Mouse (Mus musculus): Measurements from ENCODE around the gene Astn2. TPM values are rescaled to one million over a fixed set of nuclear protein-coding genes. Genes with fewer than 3 reads are reported as not detected.

Gene Astn2
- polyA plus RNA-seq, 1 experiment from 2014 or later, result 0.77 TPM

- H3K9me3 ChIP-seq, result no peaks in the 10 kb centered on the region
- 92% methylated on average over 5 of the region's 5 CpGs for WGBS
These were observed 630.9 kb downstream of the Astn2 start for GRCm38 (mm10) chr4:65773368-65774010.

GRCm38 (mm10) chr4:65770952-65771351 is 633.5 kb downstream of the Astn2 start:
- WGBS, result 89% methylated on average over 4 of the region's 4 CpGs

More at GRCm38 (mm10) chr4:65773368-65774010, 630.9 kb downstream of the Astn2 start:
- Histone ChIP-seq H3K4me3 (no peak overlapping the region), H3K36me3 (no peaks in the 10 kb centered on the region), H3K4me1 (replicated peaks) (no peaks in the 10 kb centered on the region), H3K27me3 (ENCODE audit: insufficient read depth, poor library complexity, severe bottlenecking) (no peaks in the 10 kb centered on the region), H3K27ac (no peak overlapping the region)
- no peak for DNase-seq (ENCODE audit: low spot score)

GRCm38 (mm10) chr4:65767919-65768318 is 636.5 kb downstream of the Astn2 start:
- no peaks in the 10 kb centered on the region for H3K4me1 ChIP-seq (replicated peaks)
- no peak overlapping the region for H3K27ac ChIP-seq
- 75% methylated on average over 2 of the region's 2 CpGs for WGBS
- no peaks in the 10 kb centered on the region for H3K27me3 ChIP-seq (ENCODE audit: insufficient read depth, poor library complexity, severe bottlenecking)
- DNase-seq (ENCODE audit: low spot score), result no peak
- H3K4me3 ChIP-seq, result no peak overlapping the region
- no peaks in the 10 kb centered on the region for H3K9me3 ChIP-seq
- no peaks in the 10 kb centered on the region for H3K36me3 ChIP-seq

More at GRCm38 (mm10) chr4:65770952-65771351, 633.5 kb downstream of the Astn2 start:
- no peaks in the 10 kb centered on the region for H3K27me3 ChIP-seq (ENCODE audit: insufficient read depth, poor library complexity, severe bottlenecking)
- H3K36me3 ChIP-seq, result no peaks in the 10 kb centered on the region
- H3K4me3 ChIP-seq, result no peak overlapping the region
- no peak for DNase-seq (ENCODE audit: low spot score)
- H3K27ac ChIP-seq, result no peak overlapping the region
- no peaks in the 10 kb centered on the region for H3K4me1 ChIP-seq (replicated peaks)
- no peaks in the 10 kb centered on the region for H3K9me3 ChIP-seq

- DNase-seq (ENCODE audit: low spot score), result no peak
- H3K4me1 ChIP-seq (replicated peaks), result no peaks in the 10 kb centered on the region
- no peaks in the 10 kb centered on the region for H3K36me3 ChIP-seq
- H3K27me3 ChIP-seq (ENCODE audit: insufficient read depth, poor library complexity, severe bottlenecking), result no peaks in the 10 kb centered on the region
- WGBS, result 82% methylated on average over 4 of the region's 4 CpGs
- no peak overlapping the region for H3K4me3 ChIP-seq
- no peaks in the 10 kb centered on the region for H3K9me3 ChIP-seq
- H3K27ac ChIP-seq, result no peak overlapping the region
These were observed 637.0 kb downstream of the Astn2 start for GRCm38 (mm10) chr4:65767431-65767830.

- Histone ChIP-seq H3K4me3 (no peak overlapping the region), H3K36me3 (no peaks in the 10 kb centered on the region), H3K4me1 (replicated peaks) (no peaks in the 10 kb centered on the region), H3K27ac (no peak overlapping the region), H3K9me3 (no peaks in the 10 kb centered on the region), H3K27me3 (ENCODE audit: insufficient read depth, poor library complexity, severe bottlenecking) (no peaks in the 10 kb centered on the region)
- WGBS, result 88% methylated on average over 3 of the region's 3 CpGs
- no peak for DNase-seq (ENCODE audit: low spot score)
These were observed 639.1 kb downstream of the Astn2 start for GRCm38 (mm10) chr4:65765312-65765711.

GRCm38 (mm10) chr4:65764275-65764674 is 640.1 kb downstream of the Astn2 start:
- H3K27ac ChIP-seq, result no peak overlapping the region
- DNase-seq (ENCODE audit: low spot score), result no peak
- 76% methylated on average over 4 of the region's 4 CpGs for WGBS
- H3K4me3 ChIP-seq, result no peak overlapping the region
- no peaks in the 10 kb centered on the region for H3K4me1 ChIP-seq (replicated peaks)
- no peaks in the 10 kb centered on the region for H3K27me3 ChIP-seq (ENCODE audit: insufficient read depth, poor library complexity, severe bottlenecking)
- H3K9me3 ChIP-seq, result no peaks in the 10 kb centered on the region
- H3K36me3 ChIP-seq, result no peaks in the 10 kb centered on the region

GRCm38 (mm10) chr4:65763823-65764222 is 640.6 kb downstream of the Astn2 start:
- Histone ChIP-seq H3K27me3 (ENCODE audit: insufficient read depth, poor library complexity, severe bottlenecking) (no peaks in the 10 kb centered on the region), H3K9me3 (no peaks in the 10 kb centered on the region), H3K4me3 (no peak overlapping the region), H3K4me1 (replicated peaks) (no peaks in the 10 kb centered on the region), H3K36me3 (no peaks in the 10 kb centered on the region), H3K27ac (no peak overlapping the region)
- DNase-seq (ENCODE audit: low spot score), result no peak
- 89% methylated on average over 2 of the region's 2 CpGs for WGBS

GRCm38 (mm10) chr4:65762116-65762515 is 642.3 kb downstream of the Astn2 start:
- H3K36me3 ChIP-seq, result no peaks in the 10 kb centered on the region
- H3K4me3 ChIP-seq, result no peak overlapping the region
- no peak overlapping the region for H3K27ac ChIP-seq
- no peaks in the 10 kb centered on the region for H3K27me3 ChIP-seq (ENCODE audit: insufficient read depth, poor library complexity, severe bottlenecking)
- WGBS, result 77% methylated on average over 3 of the region's 3 CpGs
- no peaks in the 10 kb centered on the region for H3K4me1 ChIP-seq (replicated peaks)
- no peak for DNase-seq (ENCODE audit: low spot score)
- no peaks in the 10 kb centered on the region for H3K9me3 ChIP-seq

GRCm38 (mm10) chr4:65761658-65762057 is 642.8 kb downstream of the Astn2 start:
- no peaks in the 10 kb centered on the region for H3K36me3 ChIP-seq
- 74% methylated on average over 3 of the region's 3 CpGs for WGBS
- H3K9me3 ChIP-seq, result no peaks in the 10 kb centered on the region
- no peaks in the 10 kb centered on the region for H3K4me1 ChIP-seq (replicated peaks)
- no peak overlapping the region for H3K27ac ChIP-seq
- no peak for DNase-seq (ENCODE audit: low spot score)
- no peak overlapping the region for H3K4me3 ChIP-seq
- no peaks in the 10 kb centered on the region for H3K27me3 ChIP-seq (ENCODE audit: insufficient read depth, poor library complexity, severe bottlenecking)

- no peak overlapping the region for H3K4me3 ChIP-seq
- H3K27me3 ChIP-seq (ENCODE audit: insufficient read depth, poor library complexity, severe bottlenecking), result no peaks in the 10 kb centered on the region
- no peak overlapping the region for H3K27ac ChIP-seq
- no peaks in the 10 kb centered on the region for H3K9me3 ChIP-seq
- 96% methylated on average over 1 of the region's 1 CpGs for WGBS
- no peaks in the 10 kb centered on the region for H3K36me3 ChIP-seq
- no peaks in the 10 kb centered on the region for H3K4me1 ChIP-seq (replicated peaks)
- DNase-seq (ENCODE audit: low spot score), result no peak
These were observed 645.6 kb downstream of the Astn2 start for GRCm38 (mm10) chr4:65758875-65759201.

- Histone ChIP-seq H3K4me3 (no peak overlapping the region), H3K4me1 (replicated peaks) (no peaks in the 10 kb centered on the region), H3K36me3 (no peaks in the 10 kb centered on the region), H3K9me3 (no peaks in the 10 kb centered on the region), H3K27ac (no peak overlapping the region), H3K27me3 (ENCODE audit: insufficient read depth, poor library complexity, severe bottlenecking) (no peaks in the 10 kb centered on the region)
- DNase-seq (ENCODE audit: low spot score), result no peak
- WGBS, result 70% methylated on average over 5 of the region's 5 CpGs
These were observed 646.1 kb downstream of the Astn2 start for GRCm38 (mm10) chr4:65758174-65758874.

- no peak for DNase-seq (ENCODE audit: low spot score)
- no peak overlapping the region for H3K27ac ChIP-seq
- H3K9me3 ChIP-seq, result no peaks in the 10 kb centered on the region
- 84% methylated on average over 3 of the region's 3 CpGs for WGBS
- H3K4me3 ChIP-seq, result no peak overlapping the region
- H3K36me3 ChIP-seq, result no peaks in the 10 kb centered on the region
- no peaks in the 10 kb centered on the region for H3K4me1 ChIP-seq (replicated peaks)
- no peaks in the 10 kb centered on the region for H3K27me3 ChIP-seq (ENCODE audit: insufficient read depth, poor library complexity, severe bottlenecking)
These were observed 651.5 kb downstream of the Astn2 start for GRCm38 (mm10) chr4:65752941-65753340.

GRCm38 (mm10) chr4:65744788-65745187 is 659.6 kb downstream of the Astn2 start:
- Histone ChIP-seq H3K27ac (no peak overlapping the region), H3K4me3 (no peak overlapping the region), H3K36me3 (no peaks in the 10 kb centered on the region), H3K27me3 (ENCODE audit: insufficient read depth, poor library complexity, severe bottlenecking) (no peaks in the 10 kb centered on the region), H3K9me3 (no peaks in the 10 kb centered on the region), H3K4me1 (replicated peaks) (no peaks in the 10 kb centered on the region)
- no peak for DNase-seq (ENCODE audit: low spot score)
